Mouse (Mus musculus): Measurements from ENCODE around the gene Hdac8.

DNA sequence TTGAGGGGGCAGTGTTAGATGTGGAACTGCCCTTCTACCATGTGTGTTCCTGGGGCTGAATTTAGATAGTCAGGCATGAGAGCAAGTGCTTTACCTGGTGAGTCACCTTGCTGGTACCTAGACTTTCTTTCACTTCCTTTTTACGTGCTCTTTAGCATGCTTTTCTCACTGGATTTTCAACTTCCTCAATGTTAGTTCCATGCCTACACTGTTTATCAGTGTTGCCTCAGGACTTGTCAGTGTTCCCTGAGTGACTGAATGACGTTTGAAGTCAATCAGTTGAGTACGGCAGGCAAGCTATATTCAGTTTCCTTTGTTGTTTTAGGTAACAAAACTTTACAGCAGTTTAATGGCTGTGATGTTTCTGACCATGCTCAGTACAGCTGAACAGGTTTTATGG, 120.4 kb downstream of the Hdac8 start:
- no peak for TF ChIP-seq POLR2A (IDR thresholded peaks at IDR 0.05; ENCODE audit: borderline replicate concordance, extremely low read depth, low read depth, low read length)
- TF ChIP-seq CTCF (IDR thresholded peaks at IDR 0.05; ENCODE audit: insufficient read depth, low read length) = no peak
